Mouse (Mus musculus) neural tube, embryonic 13.5 days (tissue): ENCODE measurements around the gene Il4. TPM values are rescaled to one million over a fixed set of nuclear protein-coding genes. Genes with fewer than 3 reads are reported as not detected.

Source experiments
- polyA plus RNA-seq: library from polyadenylated mRNA; unstranded; fragments of >200 nt; fragmentation: Nextera tagmentation; extraction: Ambion mirVana; gene quantifications from 2 replicates; pipeline ENCODE4 v1.2.1, GENCODE M21; 2015

Il4 gene
- polyA plus RNA-seq, 1 experiment from 2014 or later: 2.1 TPM

Other genes with a start within 250 kb of the Il4 start
- not detected in 2 replicates for gene Leap2, start 195.5 kb downstream of the Il4 start, polyA plus RNA-seq
- 722 and 723 TPM in 2 replicates for gene Uqcrq, start 187.8 kb downstream of the Il4 start, polyA plus RNA-seq
- gene Gdf9, start 187.6 kb downstream of the Il4 start, polyA plus RNA-seq: 3.4 and 3.6 TPM in 2 replicates
- gene Gm10447, start 161.6 kb downstream of the Il4 start, polyA plus RNA-seq: not detected in 2 replicates
- gene Shroom1, start 161.5 kb downstream of the Il4 start, polyA plus RNA-seq: 1.9 and 3.5 TPM in 2 replicates
- gene Gm9837, start 148.2 kb downstream of the Il4 start, polyA plus RNA-seq: not detected in 2 replicates
- not detected in 2 replicates for gene Gm9945, start 138.5 kb downstream of the Il4 start, polyA plus RNA-seq
- gene Sowaha, start 138.4 kb downstream of the Il4 start, polyA plus RNA-seq: 0.21 and 0.27 TPM in 2 replicates
- gene Sept8, start 99.4 kb downstream of the Il4 start, polyA plus RNA-seq: 21.3 and 24.2 TPM in 2 replicates
- 265 and 272 TPM in 2 replicates for gene Kif3a, start 51.3 kb downstream of the Il4 start, polyA plus RNA-seq
- gene Il13, start 16.0 kb upstream of the Il4 start, polyA plus RNA-seq: not detected in 2 replicates
- gene Rad50, start 88.7 kb upstream of the Il4 start, polyA plus RNA-seq: 11.9 and 12.6 TPM in 2 replicates
- gene Il5, start 102.1 kb upstream of the Il4 start, polyA plus RNA-seq: not detected in 2 replicates
- 3.5 and 3.7 TPM in 2 replicates for gene Irf1, start 151.3 kb upstream of the Il4 start, polyA plus RNA-seq
- not detected in 2 replicates for gene Gm17334, start 154.5 kb upstream of the Il4 start, polyA plus RNA-seq
- gene Gm12216, start 240.6 kb upstream of the Il4 start, polyA plus RNA-seq: 0.99 and 1.6 TPM in 2 replicates